Mouse (Mus musculus) heart, postnatal 0 days (tissue): ENCODE results near the gene Anxa3.

ENCODE experiments used
- CTCF ChIP-seq: IDR thresholded peaks from 2 replicates; pipeline ENCODE4 v1.5.1; 2016; ENCODE audit warnings: antibody characterized with exemption, control low read depth, low read depth
- EP300 ChIP-seq: IDR thresholded peaks from 2 replicates; pipeline ENCODE4 v1.6.1; 2016; ENCODE audit warnings: antibody characterized with exemption, low read depth

GRCm38 (mm10) chr5:96792936-96793718, at the start of gene Anxa3:
- TF ChIP-seq CTCF = no peak
- no peak for TF ChIP-seq EP300
